Mouse (Mus musculus): ENCODE data around the gene Oas1c. TPM values are rescaled to one million over a fixed set of nuclear protein-coding genes. Genes with fewer than 3 reads are reported as not detected.

Gene Oas1c
- 2.9 and 3.2 TPM in 2 replicates for polyA plus RNA-seq (2012; rRNA removed; ENCODE audit: low replicate concordance)

DNA sequence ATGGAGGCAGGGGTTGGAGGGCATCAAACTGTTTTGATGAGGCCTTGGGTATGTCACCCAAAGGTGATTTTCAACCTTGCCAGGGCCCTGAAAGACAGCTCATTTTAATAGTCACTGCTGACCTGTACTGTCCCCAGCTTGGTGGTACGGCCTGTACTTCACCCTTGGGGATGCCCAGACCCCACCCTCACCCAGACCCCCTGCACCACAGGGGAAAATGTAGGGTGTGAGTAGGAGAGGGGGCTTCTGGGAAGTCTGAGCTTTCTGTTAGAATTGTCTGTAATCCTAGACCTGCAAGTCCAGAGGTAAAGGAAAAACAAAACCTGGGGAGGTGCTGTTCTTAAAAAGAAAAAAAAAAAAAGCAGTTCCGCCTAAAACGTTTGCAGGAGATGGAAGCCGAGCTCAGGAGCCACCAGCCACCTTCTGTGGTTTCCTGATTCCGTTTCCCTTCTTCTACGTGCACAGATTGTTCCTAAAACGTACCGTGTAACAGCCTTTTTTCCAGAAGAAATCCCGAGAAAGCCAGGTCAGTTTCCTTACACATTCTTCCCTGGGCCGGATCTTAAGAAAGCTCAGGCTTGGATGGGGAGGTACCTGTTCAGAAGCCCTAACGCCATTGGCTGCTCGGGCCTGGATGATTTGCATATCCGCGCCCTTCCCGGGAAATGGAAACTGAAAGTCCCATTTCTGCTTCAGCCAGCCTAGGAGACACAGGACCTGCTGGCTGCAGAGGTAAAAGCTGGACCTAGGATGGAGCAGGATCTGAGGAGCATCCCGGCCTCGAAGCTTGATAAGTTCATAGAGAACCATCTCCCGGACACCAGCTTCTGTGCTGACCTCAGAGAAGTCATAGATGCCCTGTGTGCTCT is at the start of gene Oas1c:
TSS of gene Oas1c (minus strand) at position 564 of the 869 bp plus-strand sequence.

DNA sequence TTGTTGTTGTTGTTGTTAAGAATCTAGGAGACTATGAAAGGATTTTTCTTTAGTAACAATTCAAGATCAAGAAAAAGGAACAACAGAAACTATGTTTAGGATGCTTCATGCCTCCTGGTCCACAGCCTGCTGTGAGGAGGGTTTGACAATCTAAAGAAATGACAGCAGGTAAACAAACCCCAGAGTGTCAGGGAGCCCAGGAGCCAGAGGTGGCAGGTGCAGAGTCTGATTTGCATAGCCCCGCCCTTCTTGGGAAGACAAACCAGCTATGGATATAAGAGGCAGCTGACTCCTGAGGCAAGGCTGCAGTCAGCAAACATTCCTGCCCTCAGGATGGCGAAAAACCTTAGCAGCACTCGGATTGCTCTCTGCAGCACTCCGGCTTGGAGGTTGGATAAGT is 48.8 kb upstream of the Oas1c start, which contains the start of gene Oas1h:
TSS of gene Oas1h (plus strand) at position 301 of the 400 bp plus-strand sequence.

DNA sequence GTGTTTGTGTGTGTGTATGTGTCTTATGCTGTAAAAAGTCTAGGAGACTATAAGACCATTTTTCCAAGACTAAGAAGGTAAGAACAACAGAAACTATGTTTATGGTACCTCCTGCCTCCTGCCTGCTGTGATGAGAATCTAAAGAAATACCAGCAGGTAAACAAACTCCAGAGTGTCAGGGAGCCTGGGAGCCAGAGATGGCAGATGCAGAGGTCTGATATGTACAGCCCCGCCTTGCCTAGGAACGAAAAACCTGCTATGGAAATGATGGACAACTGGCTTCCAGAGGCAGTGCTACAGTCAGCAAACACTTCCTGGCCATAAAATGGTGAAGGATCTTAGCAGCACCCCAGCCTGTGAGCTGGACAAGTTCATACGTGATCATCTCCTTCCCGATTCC is 34.8 kb upstream of the Oas1c start, which contains the start of gene Oas1f:
TSS of gene Oas1f (plus strand) at position 301 of the 400 bp plus-strand sequence.

DNA sequence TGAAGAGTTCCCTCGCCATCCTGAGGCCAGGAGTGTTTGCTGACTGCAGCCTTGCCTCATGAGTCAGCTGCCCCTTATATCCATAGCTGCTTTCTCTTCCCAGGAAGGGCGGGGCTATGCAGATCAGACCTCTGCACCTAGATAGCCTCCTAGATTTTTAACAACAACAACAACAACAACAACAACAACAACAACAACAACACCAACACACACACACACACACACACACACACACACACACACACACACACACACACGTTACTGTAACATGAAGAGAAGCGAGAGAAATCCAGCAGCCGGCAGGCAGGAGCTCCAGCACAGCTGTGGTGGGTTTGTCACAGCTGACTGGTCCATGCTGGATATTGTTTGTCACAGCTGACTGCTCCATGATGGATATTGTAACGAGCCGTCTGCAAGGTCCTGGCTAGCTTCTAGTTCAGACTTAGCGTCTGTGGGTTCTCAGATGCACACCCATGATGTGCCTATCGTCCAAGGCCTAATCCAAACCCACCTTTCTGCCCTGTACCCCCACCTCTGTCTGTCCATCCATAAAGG is 16.8 kb downstream of the Oas1c start, which contains the start of gene Oas1e:
TSS of gene Oas1e (minus strand) at position 51 of the 555 bp plus-strand sequence.

DNA sequence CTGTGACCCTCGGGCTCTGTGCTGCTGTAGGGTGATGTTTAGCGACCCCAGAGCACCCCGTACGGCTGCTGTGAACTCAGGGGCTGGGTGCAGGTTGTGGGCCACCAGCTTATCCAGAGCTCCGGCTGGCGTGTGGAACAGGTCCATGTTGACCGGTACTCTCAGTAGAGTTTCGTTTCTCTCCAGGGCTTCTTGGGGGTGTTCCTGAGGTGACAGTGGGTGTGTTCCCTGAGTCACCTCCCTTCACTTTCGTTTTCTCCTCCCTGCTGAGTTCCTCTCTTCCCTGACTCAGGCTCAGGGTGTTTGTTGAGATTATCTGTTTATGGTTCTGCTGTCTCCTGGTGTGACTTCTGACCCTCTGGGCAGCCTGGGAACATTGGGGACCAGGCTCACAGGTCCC is 34.8 kb downstream of the Oas1c start, which contains the start of gene Oas3:
TSS of gene Oas3 (minus strand) at position 184 of the 400 bp plus-strand sequence.

Other genes starting within 250 kb of the Oas1c start
- 64.4 and 96.3 TPM in 2 replicates for gene Tpcn1, start 223.8 kb downstream of the Oas1c start, polyA plus RNA-seq (2012; rRNA removed; ENCODE audit: low replicate concordance)
- gene Iqcd, start 223.5 kb downstream of the Oas1c start, polyA plus RNA-seq (2012; rRNA removed; ENCODE audit: low replicate concordance): 0.36 and 0.73 TPM in 2 replicates
- 15.9 and 20.1 TPM in 2 replicates for gene Rita1, start 199.9 kb downstream of the Oas1c start, polyA plus RNA-seq (2012; rRNA removed; ENCODE audit: low replicate concordance)
- 31.6 and 48.5 TPM in 2 replicates for gene Ddx54, start 199.8 kb downstream of the Oas1c start, polyA plus RNA-seq (2012; rRNA removed; ENCODE audit: low replicate concordance)
- gene Cfap73, start 178.3 kb downstream of the Oas1c start, polyA plus RNA-seq (2012; rRNA removed; ENCODE audit: low replicate concordance): not detected in 2 replicates
- gene Rasal1, start 163.7 kb downstream of the Oas1c start, polyA plus RNA-seq (2012; rRNA removed; ENCODE audit: low replicate concordance): 0.24 and 1.5 TPM in 2 replicates
- 1.6 and 29.4 TPM in 2 replicates for gene Dtx1, start 100.6 kb downstream of the Oas1c start, polyA plus RNA-seq (2012; rRNA removed; ENCODE audit: low replicate concordance)
- 22.9 and 34.5 TPM in 2 replicates for gene Oas2, start 62.7 kb downstream of the Oas1c start, polyA plus RNA-seq (2012; rRNA removed; ENCODE audit: low replicate concordance)
- 1.0 and 7.0 TPM in 2 replicates for gene Oas3, start 34.9 kb downstream of the Oas1c start, polyA plus RNA-seq (2012; rRNA removed; ENCODE audit: low replicate concordance)
- gene Oas1e, start 17.0 kb downstream of the Oas1c start, polyA plus RNA-seq (2012; rRNA removed; ENCODE audit: low replicate concordance): 0.06 TPM in 1 of 2 replicates, not detected in the other
- 0.23 TPM in 1 of 2 replicates, not detected in the other for gene Oas1f, start 34.9 kb upstream of the Oas1c start, polyA plus RNA-seq (2012; rRNA removed; ENCODE audit: low replicate concordance)
- gene Oas1h, start 48.9 kb upstream of the Oas1c start, polyA plus RNA-seq (2012; rRNA removed; ENCODE audit: low replicate concordance): not detected in 2 replicates
- 3.3 and 14.4 TPM in 2 replicates for gene Oas1g, start 75.1 kb upstream of the Oas1c start, polyA plus RNA-seq (2012; rRNA removed; ENCODE audit: low replicate concordance)
- 11.0 and 31.2 TPM in 2 replicates for gene Oas1a, start 95.0 kb upstream of the Oas1c start, polyA plus RNA-seq (2012; rRNA removed; ENCODE audit: low replicate concordance)
- gene Oas1d, start 102.0 kb upstream of the Oas1c start, polyA plus RNA-seq (2012; rRNA removed; ENCODE audit: low replicate concordance): not detected in 2 replicates
- not detected in 2 replicates for gene Rph3a, start 197.6 kb upstream of the Oas1c start, polyA plus RNA-seq (2012; rRNA removed; ENCODE audit: low replicate concordance)

Measured in subcutaneous adipose tissue, adult 2 months (tissue).